Mouse (Mus musculus): ENCODE measurements around the gene Pate3.
"Not testable (repeated sequence)": the region's sequence is repeated elsewhere in the genome, so short reads cannot be mapped to it uniquely, and the experiment has no call there.

Pate3 gene

DNA sequence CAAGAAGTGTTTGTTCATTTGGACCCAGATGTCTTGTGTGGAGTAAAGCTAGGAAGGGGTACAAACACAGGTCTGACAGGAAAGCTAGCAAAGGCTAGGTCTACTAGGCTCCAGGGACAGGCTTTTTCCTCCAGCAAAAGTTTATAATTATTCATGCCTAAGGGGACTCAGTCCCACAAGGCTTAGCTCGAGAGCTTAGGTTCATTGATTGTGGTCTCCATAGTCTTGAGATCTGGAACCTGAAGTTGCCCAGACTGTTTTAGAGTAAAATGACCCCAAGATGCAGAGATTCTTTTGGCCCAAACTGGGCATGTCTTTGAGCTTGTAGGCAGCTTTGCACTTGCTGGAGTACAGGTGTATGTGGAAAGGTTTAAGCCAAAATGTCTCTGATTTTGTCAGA, at the start of gene Pate3:
Pate3 (minus strand) TSS at position 101 of the 400 bp plus-strand sequence.
- no peak for DNase-seq (ENCODE audit: low read depth)

DNA sequence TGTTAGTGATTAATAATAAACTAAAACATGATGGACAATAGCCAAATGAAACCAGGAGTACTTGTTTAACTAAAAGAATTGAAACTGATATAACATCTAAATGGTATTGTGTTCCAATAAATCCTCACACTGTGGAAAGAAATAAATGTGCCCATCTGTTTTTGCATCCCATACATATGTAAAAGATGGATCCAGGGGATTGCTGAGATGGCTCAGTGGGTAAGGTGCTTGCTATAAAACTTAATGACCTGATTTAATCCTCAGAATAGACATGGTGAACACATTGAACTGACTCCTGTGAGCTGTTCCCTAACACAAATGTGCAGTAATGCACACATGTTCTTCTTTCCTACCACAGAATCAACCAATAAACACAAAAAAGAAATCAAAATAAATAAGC, 43.9 kb upstream of the Pate3 start:
- DNase-seq (ENCODE audit: low read depth): no peak

DNA sequence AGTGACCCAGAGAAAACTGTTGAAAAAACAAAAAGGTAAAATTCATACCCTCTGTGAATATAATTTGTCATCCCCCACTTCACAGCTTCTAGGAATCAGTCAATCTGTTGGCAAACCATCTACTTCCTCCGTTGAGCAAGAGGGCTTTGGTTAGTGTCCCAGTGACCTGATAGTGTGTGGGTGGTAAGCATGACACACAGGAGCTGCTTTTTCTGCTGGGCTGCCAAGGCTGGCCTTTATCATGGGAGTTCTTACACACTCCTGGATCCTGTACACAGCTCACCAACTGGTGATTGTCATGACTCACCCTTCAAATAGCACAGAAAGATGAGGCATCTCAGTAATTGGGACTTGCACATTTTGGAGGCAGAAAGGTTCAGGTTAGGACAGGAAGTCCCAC, 39.0 kb upstream of the Pate3 start, which contains the start of gene Pate1:
Pate1 (minus strand) TSS at position 378 of the 400 bp plus-strand sequence.
- no peak for DNase-seq (ENCODE audit: low read depth)

DNA sequence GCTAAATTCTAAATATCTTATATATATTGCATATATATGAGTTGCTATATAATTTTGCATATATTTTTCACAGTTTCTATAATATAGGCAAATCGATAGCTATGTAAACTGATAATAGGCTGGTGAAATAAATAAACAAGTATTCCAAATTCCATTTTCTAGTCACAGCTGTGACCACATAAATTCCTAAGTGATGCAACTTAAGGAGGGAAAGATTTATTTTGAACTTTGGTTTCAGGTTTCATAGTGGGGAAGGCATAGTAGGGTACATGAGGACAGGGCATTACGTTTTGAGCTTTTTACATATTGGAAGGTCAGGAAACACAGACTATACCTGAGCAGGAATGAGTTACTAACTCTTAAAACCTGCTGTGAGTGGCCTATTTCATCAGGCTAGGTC, 25.6 kb upstream of the Pate3 start:
- DNase-seq (ENCODE audit: low read depth): no peak

DNA sequence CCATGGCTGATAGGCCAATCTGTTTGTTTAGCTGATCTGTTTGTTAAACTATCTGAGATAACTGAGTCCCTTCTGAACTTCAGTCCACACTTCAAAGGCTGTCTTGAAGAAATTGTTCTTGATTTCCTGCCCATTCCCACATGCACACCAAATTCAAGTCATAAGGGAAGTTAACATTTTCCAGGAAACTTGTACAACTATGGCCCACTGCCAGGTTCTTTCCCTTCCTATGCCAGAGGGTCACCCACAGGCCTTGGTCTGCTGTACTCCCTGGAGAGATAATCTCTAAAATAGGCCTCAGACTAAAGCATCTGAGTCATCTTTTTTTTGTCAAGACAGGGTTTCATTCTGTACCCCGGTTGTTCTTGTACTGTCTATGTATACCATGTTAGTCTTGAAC, 15.0 kb downstream of the Pate3 start:
- DNase-seq (ENCODE audit: low read depth): no peak

DNA sequence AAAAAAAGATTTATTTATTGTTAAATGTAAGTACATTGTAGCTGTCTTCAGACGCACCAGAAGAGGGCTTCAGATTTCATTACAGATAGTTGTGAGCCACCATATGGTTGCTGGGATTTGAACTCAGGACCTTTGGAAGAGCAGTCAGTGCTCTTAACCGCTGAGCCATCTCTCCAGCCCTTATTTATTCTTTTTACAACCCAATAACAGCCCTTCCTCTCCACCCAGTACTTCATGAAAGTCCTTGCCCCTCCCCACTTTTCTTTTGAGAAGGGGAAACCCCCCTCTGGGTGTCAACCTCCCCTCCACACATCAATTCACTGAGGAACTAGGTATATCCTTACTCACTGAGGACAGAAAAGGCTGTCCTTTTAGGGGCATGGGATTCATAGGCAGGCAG, 31.2 kb downstream of the Pate3 start:
- DNase-seq (ENCODE audit: low read depth): not testable (repeated sequence)

DNA sequence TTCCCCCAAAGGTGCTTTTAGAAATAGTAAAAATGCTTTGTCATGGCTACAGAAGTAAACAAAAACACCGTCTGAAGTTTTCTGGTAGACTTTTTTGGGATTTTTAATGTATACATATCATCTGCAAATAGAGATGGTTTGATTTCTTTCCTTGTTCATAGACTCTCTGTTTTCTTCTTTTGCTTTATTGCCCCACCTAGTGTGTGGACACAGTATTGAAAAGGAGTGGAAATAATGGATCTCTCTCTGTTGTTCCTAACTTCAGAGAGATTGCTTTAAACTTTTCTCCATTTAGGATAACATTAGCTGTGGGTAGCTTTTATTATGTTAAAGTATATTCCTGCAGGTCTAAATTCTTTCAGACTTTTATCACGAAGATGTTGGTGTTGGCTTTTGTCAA, 34.0 kb downstream of the Pate3 start:
- no peak for DNase-seq (ENCODE audit: low read depth)

DNA sequence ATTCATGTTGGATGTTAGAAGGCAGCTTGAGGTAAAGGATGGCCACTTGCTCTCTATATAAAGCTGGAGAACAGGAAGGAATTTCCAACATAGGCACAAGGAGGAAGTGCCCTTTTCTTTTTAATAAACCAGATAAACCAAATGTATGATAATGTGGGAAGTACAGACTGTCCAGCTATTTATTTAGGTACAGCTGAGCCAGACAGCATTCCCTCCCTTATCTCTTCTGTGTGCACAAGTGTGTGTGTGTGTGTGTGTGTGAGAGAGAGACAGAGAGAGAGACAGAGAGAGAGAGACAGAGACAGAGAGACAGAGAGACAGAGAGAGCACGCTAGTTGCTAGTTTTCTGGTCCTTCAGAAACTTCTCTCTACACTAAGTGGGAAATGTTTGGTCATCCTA, 36.2 kb downstream of the Pate3 start, which contains the start of gene Pate4:
Pate4 (minus strand) TSS at position 101 of the 400 bp plus-strand sequence.
- DNase-seq (ENCODE audit: low read depth): no peak

DNA sequence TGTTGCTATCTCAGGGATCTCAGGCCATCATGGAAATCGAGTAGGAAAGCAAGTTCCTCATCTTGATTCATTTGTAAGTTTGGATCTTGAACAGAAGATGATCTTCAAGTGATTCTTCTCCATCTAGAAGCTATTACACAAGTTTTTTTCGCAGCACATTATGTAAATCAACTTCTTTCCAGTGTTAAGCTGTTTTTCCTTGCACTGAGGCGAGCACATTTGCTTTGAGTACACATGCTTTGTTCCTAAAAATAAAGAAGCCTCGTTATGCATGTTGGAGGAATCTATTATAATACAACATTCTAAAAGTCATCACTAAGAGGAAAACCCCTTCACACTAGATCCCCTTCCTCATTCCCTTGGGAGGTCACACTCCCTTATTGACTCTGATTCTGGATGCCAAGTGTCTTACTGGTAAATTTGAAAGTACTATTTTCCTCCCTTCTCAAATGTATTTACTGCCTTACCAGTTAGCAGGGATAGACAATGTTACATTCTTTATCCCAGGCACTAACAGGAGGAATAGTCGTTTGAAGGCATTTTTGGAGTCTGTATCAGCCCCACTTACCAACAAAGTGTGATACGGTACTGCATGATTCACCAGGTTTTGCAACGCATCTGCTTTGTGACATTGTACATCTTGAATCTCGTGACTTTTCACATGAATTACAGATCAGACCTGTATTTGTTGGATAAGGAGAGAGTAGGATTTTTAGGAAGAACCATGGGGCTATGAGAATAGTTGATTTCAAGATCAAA, 40.2 kb downstream of the Pate3 start:
- DNase-seq (ENCODE audit: low read depth): no peak
